Mouse (Mus musculus) myocyte (in vitro differentiated cells): ENCODE measurements at regions not wholly inside any gene's neighbourhood (a gene's known extent, or its start where the extent isn't known, plus 50 kb on each side); places are given as distances from the start of the nearest gene placed in this dataset.

Experiments used
- H3K27me3 ChIP-seq: one replicate; pipeline ENCODE4 v1.6.1; 2011; ENCODE audit not compliant: control insufficient read depth, insufficient read depth, insufficient read length
- H3K36me3 ChIP-seq: one replicate; pipeline ENCODE4 v1.6.1; 2011; ENCODE audit not compliant: control insufficient read depth, insufficient read depth
- H3K4me2 ChIP-seq: one replicate; pipeline ENCODE4 v1.6.1; 2011; ENCODE audit warnings: low read depth, control low read depth
- H3K4me3 ChIP-seq: one replicate; pipeline ENCODE4 v1.5.1; 2011; ENCODE audit warnings: mild to moderate bottlenecking, control low read depth, moderate library complexity
- H3K79me2 ChIP-seq: one replicate; pipeline ENCODE4 v1.6.1; 2011; ENCODE audit not compliant: control insufficient read depth, insufficient read depth
- H3ac ChIP-seq: one replicate; pipeline ENCODE4 v1.6.1; 2011; ENCODE audit not compliant: control insufficient read depth, insufficient read length
- CEBPB ChIP-seq: IDR thresholded peaks from 2 replicates; pipeline ENCODE4 v1.6.1; 2011; ENCODE audit warnings: mild to moderate bottlenecking, moderate library complexity; ENCODE audit not compliant: poor library complexity, insufficient read depth, severe bottlenecking
- E2F4 ChIP-seq: IDR thresholded peaks from one replicate; pipeline ENCODE4 v1.6.1; 2011; ENCODE audit warnings: mild to moderate bottlenecking, control low read depth, moderate library complexity; ENCODE audit not compliant: insufficient read depth
- MAX ChIP-seq: IDR thresholded peaks from one replicate; pipeline ENCODE4 v1.6.1; 2011; ENCODE audit warnings: low read depth, mild to moderate bottlenecking, control low read depth
- MYOD1 ChIP-seq, 3 experiments: IDR thresholded peaks; one replicate each; pipeline ENCODE4 v1.6.1; 2011; ENCODE audit warnings: control low read depth in 2 of 3, low read depth in 2 of 3, mild to moderate bottlenecking in 2 of 3, moderate library complexity in 1 of 3; ENCODE audit not compliant: insufficient read length in 2 of 3, control insufficient read depth in 1 of 3
- MYOG ChIP-seq, 3 experiments: IDR thresholded peaks; one replicate each; pipeline ENCODE4 v1.6.1; 2011; ENCODE audit warnings: control low read depth in 2 of 3, low read depth in 2 of 3, mild to moderate bottlenecking in 2 of 3; ENCODE audit not compliant: insufficient read length in 2 of 3, control insufficient read depth in 1 of 3, insufficient read depth in 1 of 3
- POLR2A ChIP-seq: IDR thresholded peaks from one replicate; pipeline ENCODE4 v1.6.1; 2011; ENCODE audit warnings: low read depth, mild to moderate bottlenecking, control low read depth, moderate library complexity; ENCODE audit not compliant: insufficient read length
- POLR2AphosphoS2 ChIP-seq: IDR thresholded peaks from one replicate; pipeline ENCODE4 v1.6.1; 2011; ENCODE audit warnings: low read depth, control low read depth; ENCODE audit not compliant: insufficient read length
- REST ChIP-seq: IDR thresholded peaks from one replicate; pipeline ENCODE4 v1.6.1; 2011; ENCODE audit warnings: mild to moderate bottlenecking, control low read depth, moderate library complexity; ENCODE audit not compliant: insufficient read depth, insufficient read length
- SRF ChIP-seq: IDR thresholded peaks from one replicate; pipeline ENCODE4 v1.6.1; 2011; ENCODE audit warnings: low read depth; ENCODE audit not compliant: control insufficient read depth, insufficient read length
- TCF12 ChIP-seq: IDR thresholded peaks from one replicate; pipeline ENCODE4 v1.6.1; 2011; ENCODE audit warnings: mild to moderate bottlenecking, control low read depth; ENCODE audit not compliant: poor library complexity, insufficient read depth, severe bottlenecking
- TCF3 ChIP-seq: IDR thresholded peaks from one replicate; pipeline ENCODE4 v1.6.1; 2011; ENCODE audit warnings: low read depth, control low read depth; ENCODE audit not compliant: insufficient read length
- USF1 ChIP-seq: IDR thresholded peaks from one replicate; pipeline ENCODE4 v1.6.1; 2011; ENCODE audit warnings: low read depth, mild to moderate bottlenecking, control low read depth, moderate library complexity

DNA sequence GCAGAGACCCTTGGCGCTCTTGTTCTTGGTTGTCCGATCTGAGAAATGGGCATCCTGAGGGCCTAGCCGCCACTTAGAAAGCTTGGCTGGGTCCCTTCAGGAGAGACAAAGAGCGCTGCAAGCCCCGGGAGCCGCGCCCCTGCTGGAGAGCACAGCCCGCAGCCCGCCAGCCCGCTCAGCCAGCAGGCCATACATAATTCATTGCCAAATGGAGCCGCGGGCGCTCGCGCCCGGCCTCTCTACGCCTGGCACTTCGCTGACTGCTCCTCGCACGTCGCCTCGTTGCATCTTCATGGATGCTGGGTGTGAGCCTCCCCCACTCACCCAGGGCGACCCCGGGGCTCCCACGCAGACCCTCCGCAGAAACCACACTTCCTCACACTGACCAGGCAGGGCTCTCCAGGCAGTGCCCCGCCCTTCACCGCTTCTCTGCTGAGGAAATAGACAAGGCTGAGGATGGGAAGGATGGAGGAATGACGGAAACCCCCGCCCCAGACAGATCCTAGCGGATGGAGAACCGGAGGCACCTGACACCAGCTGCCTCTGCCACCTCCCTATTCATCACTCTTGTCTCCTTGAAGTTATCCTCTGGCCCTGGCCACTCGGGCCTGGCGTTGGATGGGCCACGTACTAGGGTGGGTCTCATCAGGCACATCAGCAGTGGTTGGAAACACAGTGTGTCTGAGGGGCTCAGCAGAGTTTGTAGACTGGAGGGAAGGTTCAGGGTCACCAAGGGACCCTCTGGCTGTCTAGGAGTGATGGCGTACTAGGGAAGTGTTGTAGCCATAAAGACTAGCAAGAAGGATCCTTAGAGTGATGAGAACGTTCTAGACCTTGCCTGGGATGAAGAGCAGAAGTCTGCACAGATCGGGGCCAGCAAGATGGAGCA is 77.6 kb downstream of the 1700001O22Rik start:
- Histone ChIP-seq H3K27me3 (no peaks in the 10 kb centered on the region), H3K79me2 (no peaks in the 10 kb centered on the region), H3ac (no peak overlapping the region), H3K4me2 (no peak overlapping the region), H3K36me3 (no peaks in the 10 kb centered on the region), H3K4me3 (no peak overlapping the region)
- no peak for TF ChIP-seq TCF12
- no peak for TF ChIP-seq SRF
- no peak for TF ChIP-seq CEBPB
- no peak for TF ChIP-seq POLR2A
- no peak for TF ChIP-seq USF1

GRCm38 (mm10) chr2:30725186-30725585 is 78.3 kb downstream of the 1700001O22Rik start:
- Histone ChIP-seq H3K4me3 (no peak overlapping the region), H3K36me3 (no peaks in the 10 kb centered on the region), H3K27me3 (no peaks in the 10 kb centered on the region), H3K4me2 (no peak overlapping the region), H3ac (no peak overlapping the region), H3K79me2 (peaks cover 2% of the 10 kb centered on the region)
- TF ChIP-seq POLR2AphosphoS2, result no peak
- no peak for TF ChIP-seq CEBPB
- no peak for TF ChIP-seq POLR2A
- TF ChIP-seq TCF3, result no peak

GRCm38 (mm10) chr2:30724521-30724920 is 78.9 kb downstream of the 1700001O22Rik start:
- no peaks in the 10 kb centered on the region for H3K36me3 ChIP-seq
- TF ChIP-seq POLR2AphosphoS2, result no peak
- no peak for TF ChIP-seq MYOD1 (IDR thresholded peaks at IDR 0.05; ENCODE audit: control insufficient read depth in 1 of 3, insufficient read length in 2 of 3, low read depth in 2 of 3)
- no peak for TF ChIP-seq REST
- no peak for TF ChIP-seq TCF3
- no peak for TF ChIP-seq TCF12
- no peak for TF ChIP-seq USF1
- TF ChIP-seq MAX, result no peak
- TF ChIP-seq E2F4, result no peak
- TF ChIP-seq POLR2A, result no peak
- TF ChIP-seq MYOG (IDR thresholded peaks at IDR 0.05; ENCODE audit: control insufficient read depth in 1 of 3, insufficient read depth in 1 of 3, insufficient read length in 2 of 3, low read depth in 2 of 3), result no peak
- no peak for TF ChIP-seq SRF
- TF ChIP-seq CEBPB, result no peak
- H3K4me3 ChIP-seq, result no peak overlapping the region
- no peak overlapping the region for H3K4me2 ChIP-seq
- no peak overlapping the region for H3ac ChIP-seq
- no peaks in the 10 kb centered on the region for H3K27me3 ChIP-seq
- peaks cover 6% of the 10 kb centered on the region for H3K79me2 ChIP-seq

DNA sequence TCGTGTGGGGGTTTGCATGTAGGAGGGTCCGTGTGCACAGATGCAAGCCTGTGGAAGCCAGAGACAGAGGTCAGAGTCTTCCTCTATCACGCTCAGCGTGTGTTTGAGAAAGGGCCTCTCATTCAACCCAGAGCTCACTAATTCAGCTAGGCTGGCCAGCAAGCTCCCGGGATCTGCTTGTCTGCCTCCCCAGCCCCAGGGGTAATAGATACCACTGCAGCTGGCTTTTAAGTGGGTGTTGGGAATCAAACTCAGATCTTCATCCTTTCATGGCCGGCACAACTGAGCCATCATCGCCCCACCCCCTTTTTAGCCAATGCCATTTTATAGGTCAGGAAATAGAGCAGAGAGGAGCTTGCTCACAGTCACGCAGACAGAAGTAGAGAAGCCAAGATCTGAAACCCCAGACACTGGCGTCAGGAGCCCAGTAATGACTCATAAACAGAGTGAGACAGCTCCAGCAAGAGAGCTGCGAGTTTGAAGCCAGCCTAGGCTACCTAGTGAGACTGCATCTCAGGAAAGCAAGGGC is 80.3 kb downstream of the 1700001O22Rik start:
- H3K36me3 ChIP-seq, result no peaks in the 10 kb centered on the region
- no peaks in the 10 kb centered on the region for H3K27me3 ChIP-seq
- H3ac ChIP-seq, result no peak overlapping the region
- peak overlapping the region; percentile 100 for H3K4me2 ChIP-seq
- TF ChIP-seq POLR2AphosphoS2 (no peak), MYOD1 (IDR thresholded peaks at IDR 0.05; ENCODE audit: control insufficient read depth in 1 of 3, insufficient read length in 2 of 3, low read depth in 2 of 3) (no peak), TCF3 (no peak), POLR2A (no peak), USF1 (no peak), MYOG (IDR thresholded peaks at IDR 0.05; ENCODE audit: control insufficient read depth in 1 of 3, insufficient read depth in 1 of 3, insufficient read length in 2 of 3, low read depth in 2 of 3) (no peak), MAX (no peak), CEBPB (no peak), E2F4 (no peak), SRF (no peak), REST (no peak)
- peaks cover 6% of the 10 kb centered on the region for H3K79me2 ChIP-seq
- no peak overlapping the region for H3K4me3 ChIP-seq
